Mouse (Mus musculus) hindbrain, embryonic 12.5 days (tissue): ENCODE measurements around the gene Cdkal1. TPM values are rescaled to one million over a fixed set of nuclear protein-coding genes. Genes with fewer than 3 reads are reported as not detected.

Experiments
- ATAC-seq: fragments of 200-750 bp; cut with Nextera tagmentation; 2 replicates; pipeline ENCODE4 v1.8.0; 2017; ENCODE audit warnings: moderate TSS enrichment; ENCODE audit not compliant: low FRiP score
- H3K27ac ChIP-seq: fragments of 300-500 bp; sonication (generic); 2 replicates; pipeline ENCODE4 v1.5.1; 2016; ENCODE audit warnings: mild to moderate bottlenecking
- H3K27me3 ChIP-seq: fragments of 300-500 bp; sonication (generic); 2 replicates; pipeline ENCODE4 v1.6.1; 2016; ENCODE audit warnings: mild to moderate bottlenecking
- H3K36me3 ChIP-seq: fragments of 300-500 bp; sonication (generic); 2 replicates; pipeline ENCODE4 v1.6.1; 2016; ENCODE audit warnings: mild to moderate bottlenecking
- H3K4me1 ChIP-seq: fragments of 300-500 bp; sonication (generic); 2 replicates; pipeline ENCODE4 v1.6.1; 2016
- H3K4me2 ChIP-seq: fragments of 300-500 bp; sonication (generic); replicated peaks from 2 replicates; pipeline ENCODE4 v1.6.1; 2016; ENCODE audit warnings: mild to moderate bottlenecking
- H3K4me3 ChIP-seq: fragments of 300-500 bp; sonication (generic); 2 replicates; pipeline ENCODE4 v1.5.1; 2016; ENCODE audit warnings: mild to moderate bottlenecking
- H3K9ac ChIP-seq: fragments of 300-500 bp; sonication (generic); 2 replicates; pipeline ENCODE4 v1.6.1; 2016; ENCODE audit warnings: mild to moderate bottlenecking, moderate library complexity
- H3K9me3 ChIP-seq: fragments of 300-500 bp; sonication (generic); replicated peaks from 2 replicates; pipeline ENCODE4 v1.6.1; 2016; ENCODE audit warnings: mild to moderate bottlenecking
- WGBS: fragments of 180-500 bp; shearing (Covaris S2); methylation state at CpG from one replicate; pipeline ENCODE4 v1.1.7; 2016; 5-methylcytosine and 5-hydroxymethylcytosine counted together
- polyA plus RNA-seq: library from polyadenylated mRNA; unstranded; fragments of >200 nt; fragmentation: Nextera tagmentation; extraction: Ambion mirVana; gene quantifications from 2 replicates; pipeline ENCODE4 v1.2.1, GENCODE M21; 2016

The Cdkal1 gene
- polyA plus RNA-seq, 1 experiment from 2014 or later = 31.4 TPM

- H3K4me1 ChIP-seq = peaks cover 19% of the 10 kb centered on the region
- WGBS = 90% methylated on average over 6 of the region's 6 CpGs
- no peak for ATAC-seq
- H3K9ac ChIP-seq = no peak overlapping the region
- H3K27me3 ChIP-seq = no peaks in the 10 kb centered on the region
- H3K9me3 ChIP-seq = no peaks in the 10 kb centered on the region
- H3K4me2 ChIP-seq = no peak overlapping the region
- H3K36me3 ChIP-seq = no peaks in the 10 kb centered on the region
- no peak overlapping the region for H3K4me3 ChIP-seq
- H3K27ac ChIP-seq = no peak overlapping the region
These were observed 77.3 kb downstream of the Cdkal1 start for GRCm38 (mm10) chr13:29778124-29778523.

GRCm38 (mm10) chr13:29777225-29777624, 78.2 kb downstream of the Cdkal1 start:
- H3K4me2 ChIP-seq = no peak overlapping the region
- no peak overlapping the region for H3K4me3 ChIP-seq
- H3K4me1 ChIP-seq = peaks cover 19% of the 10 kb centered on the region
- H3K9ac ChIP-seq = no peak overlapping the region
- 73% methylated on average over 4 of the region's 4 CpGs for WGBS
- H3K36me3 ChIP-seq = no peaks in the 10 kb centered on the region
- H3K27me3 ChIP-seq = no peaks in the 10 kb centered on the region
- H3K27ac ChIP-seq = no peak overlapping the region
- no peak for ATAC-seq
- no peaks in the 10 kb centered on the region for H3K9me3 ChIP-seq

- ATAC-seq = peak; percentile 65; the same call in 1 of the 2 replicates
- Histone ChIP-seq H3K36me3 (no peaks in the 10 kb centered on the region), H3K4me1 (peaks cover 20% of the 10 kb centered on the region), H3K4me2 (no peak overlapping the region), H3K27me3 (no peaks in the 10 kb centered on the region), H3K27ac (peak overlapping the region; percentile 55), H3K4me3 (no peak overlapping the region), H3K9me3 (no peaks in the 10 kb centered on the region), H3K9ac (no peak overlapping the region)
- 47% methylated on average over 8 of the region's 8 CpGs for WGBS
These were observed 79.8 kb downstream of the Cdkal1 start for GRCm38 (mm10) chr13:29775603-29776230.

GRCm38 (mm10) chr13:29773563-29773962, 81.9 kb downstream of the Cdkal1 start:
- H3K27me3 ChIP-seq = no peaks in the 10 kb centered on the region
- ATAC-seq = no peak
- no peaks in the 10 kb centered on the region for H3K9me3 ChIP-seq
- H3K9ac ChIP-seq = no peak overlapping the region
- no peak overlapping the region for H3K27ac ChIP-seq
- H3K4me3 ChIP-seq = no peak overlapping the region
- no peak overlapping the region for H3K4me2 ChIP-seq
- 60% methylated on average over 6 of the region's 6 CpGs for WGBS
- H3K4me1 ChIP-seq = peaks cover 36% of the 10 kb centered on the region
- H3K36me3 ChIP-seq = no peaks in the 10 kb centered on the region

- no peaks in the 10 kb centered on the region for H3K9me3 ChIP-seq
- ATAC-seq = no peak
These were observed 82.5 kb downstream of the Cdkal1 start for GRCm38 (mm10) chr13:29772970-29773369.

GRCm38 (mm10) chr13:29769647-29770436, 85.6 kb downstream of the Cdkal1 start:
- Histone ChIP-seq H3K4me2 (no peak overlapping the region), H3K27ac (peak overlapping the region; percentile 41), H3K9me3 (no peaks in the 10 kb centered on the region), H3K36me3 (no peaks in the 10 kb centered on the region), H3K4me1 (peaks cover 30% of the 10 kb centered on the region), H3K4me3 (no peak overlapping the region), H3K27me3 (no peaks in the 10 kb centered on the region), H3K9ac (no peak overlapping the region)
- WGBS = 22% methylated on average over 12 of the region's 12 CpGs
- peak; percentile 89 for ATAC-seq

More at GRCm38 (mm10) chr13:29772970-29773369, 82.5 kb downstream of the Cdkal1 start:
- no peak overlapping the region for H3K9ac ChIP-seq
- no peak overlapping the region for H3K4me3 ChIP-seq
- WGBS = 66% methylated on average over 3 of the region's 3 CpGs
- no peaks in the 10 kb centered on the region for H3K27me3 ChIP-seq
- no peak overlapping the region for H3K4me2 ChIP-seq
- peaks cover 36% of the 10 kb centered on the region for H3K4me1 ChIP-seq
- no peak overlapping the region for H3K27ac ChIP-seq
- H3K36me3 ChIP-seq = no peaks in the 10 kb centered on the region

GRCm38 (mm10) chr13:29768104-29768503, 87.4 kb downstream of the Cdkal1 start:
- WGBS = 89% methylated on average over 1 of the region's 1 CpGs
- Histone ChIP-seq H3K9ac (no peak overlapping the region), H3K27ac (no peak overlapping the region), H3K36me3 (no peaks in the 10 kb centered on the region), H3K9me3 (no peaks in the 10 kb centered on the region), H3K4me1 (peaks cover 20% of the 10 kb centered on the region), H3K4me2 (no peak overlapping the region), H3K27me3 (no peaks in the 10 kb centered on the region), H3K4me3 (no peak overlapping the region)
- ATAC-seq = no peak

GRCm38 (mm10) chr13:29767587-29767986, 87.9 kb downstream of the Cdkal1 start:
- no peaks in the 10 kb centered on the region for H3K9me3 ChIP-seq
- H3K36me3 ChIP-seq = no peaks in the 10 kb centered on the region
- no peak for ATAC-seq
- peaks cover 20% of the 10 kb centered on the region for H3K4me1 ChIP-seq
- WGBS = 61% methylated on average over 4 of the region's 4 CpGs
- no peak overlapping the region for H3K9ac ChIP-seq
- H3K4me2 ChIP-seq = no peak overlapping the region
- H3K4me3 ChIP-seq = no peak overlapping the region
- no peaks in the 10 kb centered on the region for H3K27me3 ChIP-seq
- peak overlapping the region; percentile 24; the same call in 1 of the 2 replicates for H3K27ac ChIP-seq

- H3K27ac ChIP-seq = no peak overlapping the region
- H3K4me1 ChIP-seq = peaks cover 20% of the 10 kb centered on the region
These were observed 89.1 kb downstream of the Cdkal1 start for GRCm38 (mm10) chr13:29766377-29766776.

GRCm38 (mm10) chr13:29765296-29765695, 90.2 kb downstream of the Cdkal1 start:
- WGBS = 85% methylated on average over 3 of the region's 3 CpGs
- H3K4me1 ChIP-seq = peaks cover 23% of the 10 kb centered on the region
- H3K27me3 ChIP-seq = no peaks in the 10 kb centered on the region
- no peaks in the 10 kb centered on the region for H3K9me3 ChIP-seq
- ATAC-seq = no peak
- no peak overlapping the region for H3K27ac ChIP-seq
- no peak overlapping the region for H3K9ac ChIP-seq
- no peak overlapping the region for H3K4me3 ChIP-seq
- no peak overlapping the region for H3K4me2 ChIP-seq
- no peaks in the 10 kb centered on the region for H3K36me3 ChIP-seq

More at GRCm38 (mm10) chr13:29766377-29766776, 89.1 kb downstream of the Cdkal1 start:
- Histone ChIP-seq H3K36me3 (no peaks in the 10 kb centered on the region), H3K9ac (no peak overlapping the region), H3K9me3 (no peaks in the 10 kb centered on the region), H3K4me2 (no peak overlapping the region), H3K4me3 (no peak overlapping the region), H3K27me3 (no peaks in the 10 kb centered on the region)
- ATAC-seq = no peak
- WGBS = 74% methylated on average over 8 of the region's 8 CpGs

GRCm38 (mm10) chr13:29759691-29760467, 95.6 kb downstream of the Cdkal1 start:
- H3K27me3 ChIP-seq = no peaks in the 10 kb centered on the region
- 0 out of 2 replicates have a peak overlapping the region, but pooled peaks have one; percentile 31 for H3K27ac ChIP-seq
- H3K9me3 ChIP-seq = no peaks in the 10 kb centered on the region
- H3K9ac ChIP-seq = no peak overlapping the region
- H3K4me1 ChIP-seq = peaks cover 17% of the 10 kb centered on the region
- no peaks in the 10 kb centered on the region for H3K36me3 ChIP-seq
- no peak overlapping the region for H3K4me3 ChIP-seq
- H3K4me2 ChIP-seq = no peak overlapping the region
- ATAC-seq = no peak
- 69% methylated on average over 5 of the region's 5 CpGs for WGBS

GRCm38 (mm10) chr13:29756052-29756451, 99.4 kb downstream of the Cdkal1 start:
- no peaks in the 10 kb centered on the region for H3K27me3 ChIP-seq
- no peak overlapping the region for H3K4me2 ChIP-seq
- H3K27ac ChIP-seq = no peak overlapping the region
- ATAC-seq = no peak
- 80% methylated on average over 3 of the region's 3 CpGs for WGBS
- H3K9me3 ChIP-seq = no peaks in the 10 kb centered on the region
- no peaks in the 10 kb centered on the region for H3K36me3 ChIP-seq
- no peak overlapping the region for H3K4me3 ChIP-seq
- peaks cover 15% of the 10 kb centered on the region for H3K4me1 ChIP-seq
- no peak overlapping the region for H3K9ac ChIP-seq
